Mouse (Mus musculus) splenic B cell, adult 2 months (primary cell): ENCODE measurements around the gene Acox3.

Experiments
- DNase-seq: peaks from one replicate; pipeline ENCODE4 v3.0.0-alpha.2; 2011; ENCODE audit warnings: low read depth, low spot score
- H3K27me3 ChIP-seq: 2 replicates; pipeline ENCODE4 v1.6.1; 2012; ENCODE audit warnings: mild to moderate bottlenecking, low read length, moderate library complexity, mixed read lengths; ENCODE audit not compliant: control insufficient read depth, poor library complexity, insufficient read depth, severe bottlenecking
- H3K36me3 ChIP-seq: 2 replicates; pipeline ENCODE4 v1.6.1; 2012; ENCODE audit warnings: mild to moderate bottlenecking, low read length, moderate library complexity, mixed read lengths; ENCODE audit not compliant: control insufficient read depth, poor library complexity, insufficient read depth, severe bottlenecking

Gene Acox3

DNA sequence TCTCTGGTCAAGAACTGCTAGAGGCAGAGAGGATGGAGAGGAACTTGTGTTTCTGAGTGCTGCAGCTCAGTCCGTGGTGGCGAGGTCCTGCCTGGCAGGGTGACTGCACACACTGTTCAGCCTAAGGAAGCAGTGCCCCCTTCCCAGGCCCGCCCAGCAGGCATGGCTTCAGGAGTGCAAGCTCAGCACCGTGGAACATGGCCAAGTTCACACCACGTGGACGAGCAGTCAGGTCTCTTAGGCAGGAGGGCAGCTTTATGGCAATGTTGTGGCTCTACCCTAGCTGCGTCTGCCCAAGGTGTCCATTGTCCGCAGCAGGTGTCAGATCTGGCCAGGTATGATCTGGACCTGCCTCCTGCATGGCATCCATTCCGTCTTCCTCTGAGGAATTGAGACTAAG lies 28.3 kb downstream of the Acox3 start:
- DNase-seq = no peak
- H3K27me3 ChIP-seq = no peaks in the 10 kb centered on the region
- H3K36me3 ChIP-seq = peaks cover 4% of the 10 kb centered on the region

DNA sequence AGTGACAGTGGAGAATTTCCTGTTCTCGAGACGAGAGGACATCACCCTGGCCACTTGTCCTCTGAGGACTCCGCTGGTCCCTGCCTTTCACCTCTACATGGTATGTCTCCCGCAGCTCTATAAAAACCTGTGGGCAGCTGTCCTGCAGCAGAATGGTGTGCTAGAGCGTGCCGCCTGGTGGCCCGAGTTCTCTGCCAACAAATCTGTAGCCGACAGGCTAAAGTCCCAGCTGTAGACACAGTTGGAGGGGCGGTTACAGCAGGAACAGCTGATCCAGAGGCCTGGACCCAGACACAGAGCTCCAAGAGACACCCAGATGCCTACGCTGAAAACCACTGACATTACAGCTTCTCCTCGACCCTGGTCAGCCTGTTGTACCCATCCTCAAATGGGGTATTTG lies 29.1 kb downstream of the Acox3 start:
- H3K27me3 ChIP-seq = no peaks in the 10 kb centered on the region
- no peak for DNase-seq
- H3K36me3 ChIP-seq = peaks cover 4% of the 10 kb centered on the region

DNA sequence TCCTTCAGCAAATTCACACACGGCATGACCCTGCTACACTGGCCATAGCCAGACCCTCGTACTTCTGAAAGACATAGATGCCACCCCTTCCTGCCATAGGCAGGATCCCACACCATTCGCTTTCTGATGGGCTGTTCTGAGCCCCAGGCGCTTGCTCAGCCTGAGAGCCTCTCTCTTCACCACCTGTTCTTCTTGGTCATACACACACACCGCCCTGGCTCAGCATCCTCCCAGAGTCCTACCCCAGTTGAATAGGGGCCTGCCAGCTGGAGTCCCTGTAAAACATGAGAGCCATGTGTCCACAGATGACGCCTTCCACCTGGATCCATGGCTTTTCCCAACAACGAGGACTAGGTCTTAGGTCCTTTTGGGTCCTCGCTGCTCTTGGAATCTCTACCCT lies 29.9 kb downstream of the Acox3 start:
- H3K27me3 ChIP-seq = no peaks in the 10 kb centered on the region
- no peak for DNase-seq
- H3K36me3 ChIP-seq = peaks cover 4% of the 10 kb centered on the region

DNA sequence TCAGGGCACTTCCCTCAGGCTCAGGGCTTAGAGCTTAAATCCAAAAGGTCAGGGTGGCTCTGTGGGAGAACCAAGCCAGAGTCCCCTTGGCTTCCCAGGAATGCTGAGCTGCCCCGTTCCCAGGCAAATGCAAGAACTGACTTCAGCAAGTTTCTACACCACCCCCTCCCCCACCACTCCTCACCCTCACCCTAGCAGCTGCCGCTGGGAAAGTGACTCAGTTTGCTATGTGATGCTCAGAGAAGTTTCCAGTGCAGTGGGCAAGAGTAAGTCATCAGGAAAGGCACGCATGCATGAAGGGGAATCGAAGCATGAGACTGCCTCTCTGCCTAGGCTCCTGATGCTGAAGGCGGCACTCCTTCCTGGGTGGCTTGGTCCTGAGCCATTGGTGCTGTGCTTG lies 34.1 kb downstream of the Acox3 start:
- no peak for DNase-seq
- H3K27me3 ChIP-seq = no peaks in the 10 kb centered on the region
- H3K36me3 ChIP-seq = no peaks in the 10 kb centered on the region; the same call in 1 of the 2 replicates

DNA sequence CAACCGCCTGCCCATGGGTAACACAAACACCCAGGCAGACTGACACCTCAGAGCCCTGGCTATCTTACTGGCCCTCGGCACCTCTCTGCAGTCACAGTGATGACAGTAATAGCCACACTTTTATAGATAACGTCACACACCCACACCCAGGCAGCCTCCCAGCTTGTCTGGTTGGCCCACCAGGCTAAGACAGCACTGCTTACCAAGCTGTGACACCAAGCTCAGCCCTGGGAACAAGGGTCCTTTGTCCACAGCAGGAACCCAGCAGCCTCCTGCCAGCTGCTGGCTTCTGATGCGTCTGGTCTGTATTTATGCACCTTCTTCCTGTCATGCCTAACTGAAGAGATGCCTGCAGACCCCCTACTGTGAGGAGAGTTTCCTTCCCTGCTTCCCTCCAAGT lies 38.3 kb downstream of the Acox3 start:
- no peak for DNase-seq
- H3K36me3 ChIP-seq = no peaks in the 10 kb centered on the region

DNA sequence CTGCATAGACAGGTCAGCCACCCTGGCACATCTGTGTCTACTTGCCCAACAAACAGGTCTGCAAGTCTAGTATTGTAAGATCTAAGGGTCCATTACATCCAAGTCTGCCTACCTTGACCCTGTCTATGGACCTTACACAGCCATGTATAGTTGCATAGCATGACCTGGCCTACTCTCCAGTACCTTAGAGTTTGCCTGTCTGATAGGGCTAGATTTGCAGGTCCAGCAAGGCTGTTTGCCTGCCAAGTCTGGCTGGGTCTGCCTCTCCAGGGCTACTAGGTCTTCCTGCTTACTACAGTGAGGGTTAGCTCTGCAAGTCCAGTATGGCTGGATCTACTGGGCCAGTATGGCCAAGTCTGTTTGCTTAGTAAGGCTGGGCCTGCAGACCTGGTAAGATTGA lies 41.0 kb downstream of the Acox3 start:
- DNase-seq = no peak
- no peaks in the 10 kb centered on the region for H3K36me3 ChIP-seq
- no peaks in the 10 kb centered on the region for H3K27me3 ChIP-seq

More for the DNA sequence above, 38.3 kb downstream of the Acox3 start:
- H3K27me3 ChIP-seq = no peaks in the 10 kb centered on the region

DNA sequence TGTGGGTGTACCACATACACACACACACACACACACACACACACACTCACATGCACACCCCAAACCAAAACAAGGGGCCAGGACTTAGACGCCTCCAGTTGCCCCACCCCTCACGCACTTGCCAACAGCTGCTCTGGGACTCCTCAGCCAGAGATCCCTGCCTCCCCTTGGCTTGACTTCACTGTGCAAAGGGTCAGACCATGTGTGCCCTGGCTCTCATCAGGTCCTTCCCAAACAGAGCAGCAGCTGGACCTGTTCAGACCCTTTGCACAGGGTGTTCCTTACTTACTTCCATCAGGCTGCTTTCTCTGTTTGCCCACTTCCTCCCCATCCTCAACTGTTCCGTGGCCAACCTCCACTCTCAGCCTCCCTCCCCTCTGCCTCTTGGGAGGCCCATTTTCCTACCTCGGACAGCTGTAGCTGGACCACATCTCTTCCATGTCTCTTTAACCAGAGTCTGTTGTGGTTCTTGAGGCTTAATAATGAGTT lies 42.0 kb downstream of the Acox3 start:
- no peak for DNase-seq
- Histone ChIP-seq H3K36me3 (no peaks in the 10 kb centered on the region), H3K27me3 (no peaks in the 10 kb centered on the region)

DNA sequence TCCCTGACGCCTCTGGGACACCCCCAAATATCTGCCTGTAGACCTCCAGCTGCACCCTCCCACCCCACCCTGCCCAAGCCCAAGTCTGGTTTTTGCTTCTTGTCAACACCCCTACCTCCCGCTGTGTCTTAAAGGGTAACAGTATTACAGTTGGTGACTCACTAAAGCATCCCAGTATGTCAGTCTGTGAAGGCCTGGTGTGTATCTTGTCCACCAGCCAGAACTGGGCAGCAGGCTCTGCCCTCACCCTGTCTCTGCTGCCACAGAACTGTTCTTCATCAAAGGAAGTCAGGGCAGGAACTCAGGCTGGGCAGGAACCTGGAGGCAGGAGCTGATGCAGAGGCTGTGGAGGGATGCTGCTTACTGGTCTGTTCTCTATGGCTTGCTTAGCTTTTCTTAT lies 43.6 kb downstream of the Acox3 start:
- no peaks in the 10 kb centered on the region for H3K36me3 ChIP-seq
- DNase-seq = no peak
- H3K27me3 ChIP-seq = no peaks in the 10 kb centered on the region

DNA sequence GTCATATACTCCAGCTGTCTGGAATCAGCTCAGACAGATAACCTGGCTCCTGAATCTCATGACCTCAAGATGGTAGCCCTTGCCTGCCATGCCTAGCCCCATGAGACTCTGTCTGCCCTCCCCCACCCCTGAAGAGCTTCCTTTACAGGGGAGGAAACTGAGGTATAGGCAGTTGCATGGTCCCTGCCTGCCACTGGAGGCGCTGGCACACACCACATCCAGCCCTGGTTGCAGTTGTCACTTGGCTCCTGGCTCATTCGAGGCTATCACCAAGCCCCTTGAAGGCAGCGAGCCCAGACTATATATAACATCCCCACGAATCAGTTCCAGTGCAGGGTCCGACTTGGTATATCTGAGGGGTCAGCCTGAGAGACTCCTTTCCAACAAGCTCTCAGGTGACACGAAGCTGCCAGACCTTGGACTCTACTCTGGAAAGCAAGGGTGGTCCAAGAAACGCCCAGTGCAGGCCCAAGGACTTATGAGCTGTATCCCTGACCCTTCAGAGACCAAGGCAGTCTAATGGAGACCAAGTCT lies 44.5 kb downstream of the Acox3 start:
- H3K36me3 ChIP-seq = no peaks in the 10 kb centered on the region
- no peaks in the 10 kb centered on the region for H3K27me3 ChIP-seq
- DNase-seq = no peak

DNA sequence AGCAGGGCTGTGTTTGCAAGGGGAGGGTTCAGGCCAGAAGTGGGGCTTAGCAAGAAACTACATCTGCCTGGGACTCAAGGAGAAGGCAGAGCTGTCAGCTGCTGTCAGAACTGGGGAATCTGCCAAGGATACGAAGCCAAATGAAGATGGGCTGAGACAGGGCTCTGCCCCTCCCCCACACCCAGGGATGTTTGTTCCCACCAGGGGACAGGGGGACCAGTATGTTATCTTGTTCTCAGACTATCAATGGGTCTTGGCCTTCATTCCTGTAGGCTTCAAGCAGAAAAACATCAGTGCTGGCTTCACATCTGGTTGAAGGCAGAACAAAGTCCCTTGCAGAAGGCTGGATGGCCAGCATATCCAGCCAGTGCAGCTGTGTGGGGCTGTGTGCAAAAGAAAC lies 45.8 kb downstream of the Acox3 start:
- DNase-seq = no peak
- Histone ChIP-seq H3K36me3 (no peaks in the 10 kb centered on the region), H3K27me3 (no peaks in the 10 kb centered on the region)

DNA sequence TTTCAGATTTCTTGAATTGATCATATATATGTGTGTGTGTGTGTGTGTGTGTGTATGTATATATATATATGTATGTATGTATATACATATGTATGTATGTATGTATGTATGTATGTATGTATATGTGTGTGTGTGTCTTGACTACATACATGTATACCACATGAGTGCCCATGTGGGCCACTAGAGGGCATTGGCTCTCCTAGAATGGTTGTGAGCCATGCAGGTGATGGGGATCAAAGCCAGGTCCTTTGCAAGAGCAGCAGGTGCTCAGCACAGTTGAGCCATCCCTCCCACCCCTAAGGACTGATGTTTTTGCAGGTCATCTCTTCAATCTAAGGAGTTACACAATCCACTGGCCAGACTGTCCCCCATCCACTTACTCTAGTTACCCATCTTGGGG lies 46.5 kb downstream of the Acox3 start:
- no peaks in the 10 kb centered on the region for H3K36me3 ChIP-seq
- no peak for DNase-seq
- no peaks in the 10 kb centered on the region for H3K27me3 ChIP-seq

DNA sequence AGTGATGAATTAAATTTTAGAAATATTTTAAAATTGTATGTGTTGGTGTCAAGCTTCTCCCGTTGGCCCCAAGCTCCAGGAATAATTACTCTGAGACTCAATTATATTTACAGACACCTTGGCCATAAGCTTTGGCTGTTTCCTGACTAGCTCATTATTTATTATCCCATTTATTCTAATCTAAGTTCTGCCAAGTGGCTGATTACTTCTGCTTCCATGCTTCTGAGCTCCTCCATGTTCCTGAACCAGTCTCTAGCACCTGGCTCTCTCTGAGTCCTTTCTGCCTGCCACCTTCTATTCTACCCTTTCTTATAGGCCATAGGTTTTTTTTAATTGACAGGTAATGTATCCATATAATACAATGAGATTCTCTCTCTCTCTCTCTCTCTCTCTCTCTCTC lies 47.9 kb downstream of the Acox3 start:
- Histone ChIP-seq H3K36me3 (no peaks in the 10 kb centered on the region), H3K27me3 (no peaks in the 10 kb centered on the region)
- no peak for DNase-seq

DNA sequence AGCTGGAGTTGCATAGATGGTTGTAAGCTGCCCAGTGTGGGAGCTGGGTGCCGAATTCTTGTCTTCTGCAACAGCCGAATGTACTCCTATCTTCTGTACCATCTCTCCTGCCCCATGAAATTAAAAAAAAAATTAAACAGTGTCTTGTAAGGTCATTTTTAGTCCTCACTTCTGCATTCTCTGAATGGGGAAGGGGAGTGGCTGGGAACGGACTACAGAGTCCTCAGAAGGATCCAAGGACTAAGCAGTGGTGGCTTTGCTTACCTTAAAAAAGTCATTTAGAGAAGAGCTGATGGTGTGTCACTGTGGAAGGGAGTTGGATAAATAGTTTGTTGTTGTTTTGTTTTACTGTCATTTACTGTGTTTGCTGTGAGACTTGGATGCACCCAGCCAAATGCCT lies 48.4 kb downstream of the Acox3 start:
- H3K36me3 ChIP-seq = no peaks in the 10 kb centered on the region
- H3K27me3 ChIP-seq = no peaks in the 10 kb centered on the region
- DNase-seq = no peak

DNA sequence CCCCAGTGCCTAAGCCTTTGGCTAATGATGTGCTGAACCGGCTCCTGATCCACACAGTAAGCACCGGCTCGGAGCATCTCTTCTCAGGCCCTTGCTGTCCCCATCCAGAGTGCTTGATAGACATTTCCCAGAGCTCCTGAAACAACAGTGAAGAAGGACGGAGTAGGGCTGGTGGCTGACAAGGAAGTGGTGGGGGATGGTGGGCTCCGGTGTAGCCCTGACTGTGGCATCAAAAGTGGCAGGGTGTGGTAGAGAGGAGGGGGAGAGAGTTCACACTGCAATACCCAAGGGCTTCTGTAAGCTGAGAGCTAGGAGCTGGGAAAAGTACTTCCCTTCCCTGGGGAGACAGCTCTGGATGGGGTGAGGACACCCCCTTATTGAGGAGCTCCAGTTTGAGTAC lies 48.9 kb downstream of the Acox3 start:
- Histone ChIP-seq H3K27me3 (no peaks in the 10 kb centered on the region), H3K36me3 (no peaks in the 10 kb centered on the region)
- no peak for DNase-seq

DNA sequence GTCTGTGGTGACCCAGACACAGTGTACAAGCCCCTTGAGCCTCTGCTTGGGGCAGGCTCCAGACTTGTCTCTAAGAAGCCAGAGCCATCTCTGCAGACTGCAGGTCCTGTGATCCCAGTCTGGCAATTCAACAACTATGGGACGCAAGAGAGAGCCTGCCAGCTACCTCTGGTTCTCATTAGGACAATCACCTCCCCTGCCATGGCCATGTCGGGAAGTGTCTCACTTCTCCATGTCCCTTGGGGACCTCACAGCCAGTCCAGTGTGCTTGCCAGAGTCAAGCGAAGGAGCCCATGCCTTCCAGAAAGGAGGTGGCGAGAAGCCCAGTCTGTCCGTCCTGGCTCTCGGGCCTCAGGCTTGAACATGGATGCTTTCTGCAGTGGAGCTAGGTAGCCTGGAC lies 50.0 kb downstream of the Acox3 start:
- no peaks in the 10 kb centered on the region for H3K36me3 ChIP-seq
- no peaks in the 10 kb centered on the region for H3K27me3 ChIP-seq
- no peak for DNase-seq

DNA sequence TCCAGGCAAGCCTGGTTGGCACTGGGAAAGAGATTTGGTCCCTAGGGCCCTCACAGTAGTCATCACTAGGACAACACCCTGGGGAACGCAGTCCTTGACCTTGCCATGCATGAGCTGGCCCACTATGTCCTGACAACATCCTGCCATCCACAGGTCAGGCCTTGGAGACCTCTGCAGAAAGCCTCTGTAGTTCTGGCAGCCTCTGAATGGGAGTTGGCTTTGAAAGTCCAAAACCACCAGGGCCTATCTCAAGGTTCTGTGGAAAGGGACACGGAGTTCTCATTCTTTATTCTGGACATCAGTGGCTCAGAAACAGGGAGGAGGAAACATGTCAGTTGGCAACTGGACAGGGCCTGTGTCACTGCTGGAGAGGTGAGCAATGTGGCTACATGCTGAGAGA lies 53.2 kb downstream of the Acox3 start:
- no peaks in the 10 kb centered on the region for H3K27me3 ChIP-seq
- DNase-seq = no peak
- no peaks in the 10 kb centered on the region for H3K36me3 ChIP-seq
